Mouse (Mus musculus) testis, postnatal 10 days (tissue): Measurements from ENCODE around the gene Snap29.

Experiments
- DNase-seq: peaks from one replicate; pipeline ENCODE4 v3.0.0; 2021; ENCODE audit warnings: low spot score

Snap29 gene

DNA sequence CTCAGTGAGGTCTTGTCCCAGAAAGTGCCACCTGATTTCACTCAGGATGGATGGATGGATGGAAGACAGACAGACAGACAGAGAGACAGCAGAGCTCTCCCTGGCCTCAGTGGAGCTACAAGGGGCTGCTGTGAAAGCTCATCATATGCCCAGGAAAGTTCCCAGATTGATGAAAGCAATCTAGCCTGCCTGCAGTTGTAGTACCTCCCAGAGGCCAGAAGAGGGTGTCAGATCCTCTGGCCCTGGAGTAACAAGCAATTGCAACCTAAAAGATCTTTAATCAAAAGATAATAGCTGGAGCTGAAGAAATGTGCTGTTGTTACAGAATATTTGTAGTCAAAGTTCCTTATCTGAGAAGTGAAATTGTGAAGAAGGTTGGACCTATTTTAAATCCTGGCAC is 68.3 kb downstream of the Snap29 start:
- DNase-seq: no peak

- no peak for DNase-seq
Measured at GRCm38 (mm10) chr16:17474761-17475160, 69.0 kb downstream of the Snap29 start.

- DNase-seq: no peak
Measured at GRCm38 (mm10) chr16:17475326-17475725, 69.5 kb downstream of the Snap29 start.

GRCm38 (mm10) chr16:17478331-17478943 is 72.7 kb downstream of the Snap29 start:
- no peak for DNase-seq
